Mouse (Mus musculus): ENCODE data around the gene Olfr1082.
"Not testable (repeated sequence)": the region's sequence is repeated elsewhere in the genome, so short reads cannot be mapped to it uniquely, and the experiment has no call there.

Olfr1082 gene

GRCm38 (mm10) chr2:86598866-86599265 lies at the start of gene Olfr1082:
TSS of gene Olfr1082 (minus strand) at chr2:86598966.
- in situ Hi-C loops (cut with MboI): not testable (repeated sequence)

- in situ Hi-C loops (cut with MboI): not testable (repeated sequence)
Observed at GRCm38 (mm10) chr2:86639625-86640024, 40.9 kb upstream of the Olfr1082 start, which contains the start of gene Olfr1084. TSS of gene Olfr1084 (minus strand) at chr2:86639725.

GRCm38 (mm10) chr2:86558135-86558534 lies 40.6 kb downstream of the Olfr1082 start, which contains the start of gene Olfr1080:
TSS of gene Olfr1080 (minus strand) at chr2:86558235.
- in situ Hi-C loops (cut with MboI): not testable (repeated sequence)
